Comparison of ENCODE assay signal across 28 mouse cellular contexts in genomic region chr8:92336041-92336440, GRCm38 (mm10). TPM values are rescaled to one million over a fixed set of nuclear protein-coding genes. Genes with fewer than 3 reads are reported as not detected.
"Had no signal": no experiment of that assay in that cellular context is flagged by ENCODE, and none has a peak within 500 bp of the region (broad histone marks: within the 10 kb centered on the region; RNA-seq: fewer than 3 reads in every experiment).

No protein-coding gene starts in this region.

- DNase-seq: gastrocnemius, postnatal 14 days; heart, postnatal 10 days; heart, postnatal 36 days; kidney, adult 18-20 months; kidney, adult 8-10 months; kidney, postnatal 14 days; kidney, postnatal 36 days; layer of hippocampus, adult 9-11 months; left cerebral cortex, postnatal 4 days had no signal

- H3K27ac ChIP-seq: hindbrain, embryonic 10.5 days; hindbrain, embryonic 12.5 days; hindbrain, embryonic 14.5 days; intestine, embryonic 15.5 days; kidney, embryonic 15.5 days; kidney, postnatal 0 days; limb, embryonic 13.5 days; limb, embryonic 15.5 days; liver, embryonic 12.5 days; liver, embryonic 14.5 days had no signal

- ATAC-seq: forebrain, embryonic 16.5 days; hindbrain, embryonic 16.5 days; inflammation-experienced regulatory T-cells, adult 6 months; intestine, embryonic 15.5 days; intestine, postnatal 0 days; liver, embryonic 12.5 days had no signal

- H3K36me3 ChIP-seq: intestine, embryonic 15.5 days; kidney, embryonic 15.5 days; limb, embryonic 13.5 days had no signal

- H3K27me3 ChIP-seq: hindbrain, embryonic 12.5 days; intestine, embryonic 15.5 days; kidney, embryonic 15.5 days; limb, embryonic 15.5 days; liver, embryonic 12.5 days had no signal

- H3K4me1 ChIP-seq: hindbrain, embryonic 12.5 days; intestine, embryonic 15.5 days; kidney, embryonic 15.5 days; limb, embryonic 15.5 days; liver, embryonic 12.5 days had no signal

- H3K4me3 ChIP-seq: heart, embryonic 10.5 days; hindbrain, embryonic 10.5 days; hindbrain, embryonic 12.5 days; intestine, embryonic 15.5 days; kidney, embryonic 15.5 days; limb, embryonic 13.5 days; limb, embryonic 15.5 days; liver, embryonic 12.5 days had no signal

- H3K9ac ChIP-seq: hindbrain, embryonic 12.5 days; hindbrain, embryonic 14.5 days; intestine, embryonic 15.5 days; kidney, embryonic 15.5 days; limb, embryonic 13.5 days; limb, embryonic 15.5 days; liver, embryonic 12.5 days; liver, embryonic 14.5 days had no signal

- H3K4me2 ChIP-seq: hindbrain, embryonic 12.5 days; hindbrain, embryonic 14.5 days; intestine, embryonic 15.5 days; kidney, embryonic 15.5 days; limb, embryonic 13.5 days; limb, embryonic 15.5 days; liver, embryonic 12.5 days had no signal

- H3K9me3 ChIP-seq: heart, embryonic 10.5 days; hindbrain, embryonic 10.5 days; hindbrain, embryonic 12.5 days; intestine, embryonic 15.5 days; kidney, embryonic 15.5 days; limb, embryonic 13.5 days; limb, embryonic 15.5 days; liver, embryonic 12.5 days had no signal

RNA-seq across cellular contexts. Expression of gene Irx5, which starts 21.4 kb away (rescaled TPM):
- total RNA-seq: gastrocnemius, postnatal 14 days; granulocyte monocyte progenitor cell, adult 5-6 weeks; left cerebral cortex, postnatal 10 days; left cerebral cortex, postnatal 25 days; left cerebral cortex, postnatal 4 days; liver, adult 2 months had no signal
- polyA plus RNA-seq: inflammation-experienced regulatory T-cells, adult 6 months; liver, adult 2 months had no signal
